Mouse (Mus musculus): ENCODE results near the gene Smcr8. TPM values are rescaled to one million over a fixed set of nuclear protein-coding genes. Genes with fewer than 3 reads are reported as not detected.
"Not testable (repeated sequence)": the region's sequence is repeated elsewhere in the genome, so short reads cannot be mapped to it uniquely, and the experiment has no call there.

Smcr8 gene
- total RNA-seq, 2 experiments from 2014 or later: 31.0 to 32.6 TPM

GRCm38 (mm10) chr11:60787595-60787994 lies 10.3 kb downstream of the Smcr8 start:
- DNase-seq (ENCODE audit: extremely low spot score in 1 of 2, low spot score in 2 of 2): no peak
- TF ChIP-seq CTCF (IDR thresholded peaks at IDR 0.05): no peak
- intact Hi-C loops (cut with DNase I): no loop called here
- Histone ChIP-seq H3K27ac (no peak overlapping the region), H3K4me3 (no peak overlapping the region)

DNA sequence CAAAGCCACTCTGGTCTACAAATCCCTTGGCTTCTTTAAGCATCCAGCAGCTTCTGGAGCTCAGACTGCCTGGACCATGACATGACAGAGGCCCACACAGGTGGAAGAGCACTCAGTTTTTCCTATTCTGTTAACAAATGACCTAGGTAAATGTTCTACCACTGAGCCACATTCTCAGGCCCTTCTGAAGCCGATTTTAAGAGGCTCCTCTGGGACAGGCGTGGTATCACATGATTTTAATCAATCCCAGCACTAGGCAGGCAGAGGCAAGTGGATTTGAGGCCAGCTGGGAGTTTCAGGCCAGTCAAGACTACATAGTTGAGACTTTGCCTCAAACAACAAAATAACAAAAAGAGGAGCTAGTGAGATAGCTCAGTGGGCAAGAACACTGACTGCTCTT lies 13.1 kb downstream of the Smcr8 start:
- no peak overlapping the region for H3K4me3 ChIP-seq
- intact Hi-C loops (cut with DNase I): no loop called here
- TF ChIP-seq CTCF (IDR thresholded peaks at IDR 0.05): no peak
- no peak overlapping the region for H3K27ac ChIP-seq
- DNase-seq (ENCODE audit: extremely low spot score in 1 of 2, low spot score in 2 of 2): no peak

GRCm38 (mm10) chr11:60796342-60796741 lies 19.0 kb downstream of the Smcr8 start:
- Histone ChIP-seq H3K4me3 (no peak overlapping the region), H3K27ac (no peak overlapping the region)
- intact Hi-C loops (cut with DNase I): no loop called here
- TF ChIP-seq CTCF (IDR thresholded peaks at IDR 0.05): no peak
- no peak for DNase-seq (ENCODE audit: extremely low spot score in 1 of 2, low spot score in 2 of 2)

DNA sequence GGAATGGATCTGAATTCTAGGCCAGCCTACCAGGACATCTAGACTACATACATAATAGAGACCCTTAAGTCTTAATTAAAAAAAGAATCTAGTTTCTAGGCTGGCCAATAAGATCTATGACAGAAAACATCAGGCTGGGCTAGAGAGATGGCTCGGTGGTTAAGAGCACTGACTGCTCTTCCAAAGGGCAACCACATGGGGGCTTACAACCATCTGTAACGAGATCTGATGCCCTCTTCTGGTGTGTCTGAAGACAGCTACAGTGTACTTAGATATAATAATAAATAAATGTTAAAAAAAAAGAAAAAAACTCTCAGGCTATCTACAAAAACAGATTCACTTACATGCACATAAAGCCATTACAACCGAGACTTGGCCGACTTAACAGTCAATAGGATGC lies 22.7 kb downstream of the Smcr8 start:
- intact Hi-C loops (cut with DNase I): no loop called here
- peak; percentile 18; the same call in 1 of the 2 replicates for TF ChIP-seq CTCF (IDR thresholded peaks at IDR 0.05)
- no peak overlapping the region for H3K27ac ChIP-seq

GRCm38 (mm10) chr11:60800892-60801291 lies 23.6 kb downstream of the Smcr8 start:
- Histone ChIP-seq H3K27ac (no peak overlapping the region), H3K4me3 (no peak overlapping the region)
- no peak for DNase-seq (ENCODE audit: extremely low spot score in 1 of 2, low spot score in 2 of 2)
- TF ChIP-seq CTCF (IDR thresholded peaks at IDR 0.05): no peak
- intact Hi-C loops (cut with DNase I): no loop called here

More for the DNA sequence above, 22.7 kb downstream of the Smcr8 start:
- no peak overlapping the region for H3K4me3 ChIP-seq
- DNase-seq (ENCODE audit: extremely low spot score in 1 of 2, low spot score in 2 of 2): no peak

DNA sequence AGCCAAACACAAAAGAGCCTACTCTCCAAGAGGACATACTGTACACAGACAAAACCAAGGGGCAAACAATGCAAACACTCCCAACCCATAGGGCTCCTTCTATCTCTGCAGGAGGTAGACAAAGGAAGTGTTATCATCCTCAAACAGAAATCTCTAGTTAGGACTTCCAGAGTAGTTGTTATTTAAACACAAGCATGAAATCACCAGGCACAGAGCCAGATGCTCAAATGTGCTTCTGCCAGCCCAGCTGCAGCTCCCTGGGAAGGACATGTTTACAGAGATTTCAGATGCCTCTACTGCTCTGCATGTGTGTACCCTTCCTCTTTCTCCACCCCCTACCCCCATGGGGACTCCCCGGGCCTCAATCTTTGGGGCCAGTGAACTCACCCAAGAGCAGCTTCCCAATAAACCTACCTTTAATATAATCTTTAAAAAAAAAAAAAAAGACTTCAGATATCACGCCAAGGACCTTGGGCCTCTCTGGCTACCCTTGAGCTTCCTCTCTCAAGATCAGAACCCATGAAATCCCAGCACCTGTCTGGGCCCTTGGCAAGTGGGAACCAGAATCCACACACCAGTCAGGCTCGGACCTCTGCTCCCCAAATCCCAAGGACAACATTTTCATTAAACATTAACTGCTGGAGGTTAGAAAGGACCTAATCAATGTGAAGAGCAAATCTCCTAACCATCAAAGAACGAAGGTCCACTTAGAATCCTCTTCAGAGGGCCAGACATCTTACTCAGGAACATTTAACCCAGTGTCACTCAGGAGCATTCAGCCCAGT lies 31.2 kb downstream of the Smcr8 start:
- no peak for TF ChIP-seq CTCF (IDR thresholded peaks at IDR 0.05)
- peak in 1 of 2 experiments; percentile 13 for DNase-seq (ENCODE audit: extremely low spot score in 1 of 2, low spot score in 2 of 2)
- intact Hi-C loops (cut with DNase I): no loop called here
- Histone ChIP-seq H3K4me3 (no peak overlapping the region), H3K27ac (no peak overlapping the region; the same call in 1 of the 2 replicates)

- H3K27ac ChIP-seq: no peak overlapping the region
- intact Hi-C loops (cut with DNase I): no loop called here
- DNase-seq (ENCODE audit: extremely low spot score in 1 of 2, low spot score in 2 of 2): no peak
- no peak overlapping the region for H3K4me3 ChIP-seq
- TF ChIP-seq CTCF (IDR thresholded peaks at IDR 0.05): no peak
These were observed 32.2 kb downstream of the Smcr8 start for GRCm38 (mm10) chr11:60809546-60809945.

- no peak overlapping the region for H3K27ac ChIP-seq
- no peak for TF ChIP-seq CTCF (IDR thresholded peaks at IDR 0.05)
- DNase-seq (ENCODE audit: extremely low spot score in 1 of 2, low spot score in 2 of 2): no peak
- intact Hi-C loops (cut with DNase I): no loop called here
- H3K4me3 ChIP-seq: peak overlapping the region; percentile 55
These were observed 33.0 kb downstream of the Smcr8 start for GRCm38 (mm10) chr11:60810046-60810965.

DNA sequence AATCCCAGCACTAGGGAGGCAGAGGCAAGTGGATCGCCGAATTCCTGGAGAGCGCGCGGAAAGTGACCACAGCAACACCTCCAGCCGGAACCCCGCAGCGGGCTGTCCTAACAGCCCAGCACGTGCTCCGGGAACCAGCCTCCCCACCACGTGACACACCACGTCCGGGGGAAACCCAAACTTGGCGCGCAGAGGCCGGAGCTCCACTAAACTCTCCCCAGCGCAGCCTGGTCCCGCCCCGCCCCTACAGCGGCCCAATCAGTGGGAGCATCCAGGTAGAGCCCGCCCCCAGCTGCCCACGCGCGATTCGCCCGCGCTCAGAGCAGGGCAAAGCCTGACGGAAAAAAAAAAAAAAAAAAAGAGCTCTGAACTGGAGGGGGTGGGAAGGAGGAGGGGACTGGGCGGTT lies 33.7 kb downstream of the Smcr8 start:
- Histone ChIP-seq H3K27ac (no peak overlapping the region), H3K4me3 (peak overlapping the region; percentile 55)
- DNase-seq (ENCODE audit: extremely low spot score in 1 of 2, low spot score in 2 of 2): peak; percentile 89
- intact Hi-C loops (cut with DNase I): no loop called here
- no peak; the same call in 1 of the 2 replicates for TF ChIP-seq CTCF (IDR thresholded peaks at IDR 0.05)

GRCm38 (mm10) chr11:60811618-60812017 lies 34.3 kb downstream of the Smcr8 start, which contains the start of gene Shmt1:
Shmt1 (minus strand) TSS chr11:60811718.
- DNase-seq (ENCODE audit: extremely low spot score in 1 of 2, low spot score in 2 of 2); intact Hi-C loops (cut with DNase I); H3K27ac ChIP-seq: not testable (repeated sequence)
- H3K4me3 ChIP-seq: peak within 1 kb of the TSS; percentile 55

DNA sequence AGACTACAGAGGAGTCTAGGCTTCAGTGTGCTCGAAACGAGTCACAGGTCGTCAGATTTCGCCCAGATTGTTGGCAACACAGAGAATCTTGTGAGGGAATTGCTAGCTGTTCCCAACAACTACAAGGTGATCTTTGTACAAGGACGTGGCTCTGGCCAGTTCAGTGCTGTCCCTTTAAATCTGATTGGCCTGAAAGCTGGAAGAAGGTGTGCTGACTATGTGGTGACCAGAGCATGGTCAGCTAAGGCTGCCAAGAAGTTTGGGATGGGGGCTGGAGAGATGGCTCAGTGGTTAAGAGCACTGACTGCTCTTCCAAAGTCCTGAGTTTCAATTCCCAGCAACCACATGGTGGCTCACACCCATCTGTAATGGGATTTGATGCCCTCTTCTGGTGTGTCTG lies 39.1 kb downstream of the Smcr8 start:
- DNase-seq (ENCODE audit: extremely low spot score in 1 of 2, low spot score in 2 of 2): no peak
- intact Hi-C loops (cut with DNase I): no loop called here
- TF ChIP-seq CTCF (IDR thresholded peaks at IDR 0.05): no peak
- Histone ChIP-seq H3K27ac (no peak overlapping the region), H3K4me3 (no peak overlapping the region)

DNA sequence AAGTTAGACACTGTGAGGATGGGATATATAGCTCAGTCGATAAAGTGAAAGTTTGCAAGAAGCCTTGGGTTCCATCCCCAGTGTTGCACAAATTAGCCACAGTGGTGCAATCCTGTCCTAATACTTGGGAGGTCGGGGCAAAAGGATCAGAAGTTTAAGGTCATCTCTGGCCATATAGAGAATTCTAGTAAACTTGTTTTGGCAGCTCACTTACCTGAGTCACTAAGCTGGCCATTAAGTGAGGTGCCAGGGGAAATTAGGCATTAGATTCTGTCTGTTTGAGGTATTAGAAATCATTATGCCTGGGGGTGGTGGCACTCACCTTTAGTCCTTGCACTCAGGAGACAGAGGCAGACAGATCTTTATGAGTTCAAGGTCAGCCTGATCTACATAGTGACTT lies 46.4 kb downstream of the Smcr8 start:
- no peak overlapping the region for H3K4me3 ChIP-seq
- TF ChIP-seq CTCF (IDR thresholded peaks at IDR 0.05): no peak
- H3K27ac ChIP-seq: no peak overlapping the region
- intact Hi-C loops (cut with DNase I): no loop called here
- DNase-seq (ENCODE audit: extremely low spot score in 1 of 2, low spot score in 2 of 2): no peak
